Comparison of ENCODE assay signal across 8 mouse cellular contexts in genomic region chr7:145242851-145243712, GRCm38 (mm10). TPM values are rescaled to one million over a fixed set of nuclear protein-coding genes. Genes with fewer than 3 reads are reported as not detected.
DNase-seq lines count a peak whose midpoint lies in the region; ATAC-seq and TF ChIP-seq lines count a peak whose summit lies in the region.

No protein-coding gene starts in this region.

- TF ChIP-seq CTCF in kidney, adult 2 months (conservative IDR thresholded peaks at IDR 0.05; ENCODE audit: insufficient read depth, insufficient read length, low read depth, low read length): peak; percentile 99
- peak; percentile 96 for TF ChIP-seq CTCF in midbrain, postnatal 0 days (IDR thresholded peaks at IDR 0.05)

- no peak overlapping the region for H3K4me2 ChIP-seq in limb, embryonic 11.5 days (ENCODE audit: low read depth, severe bottlenecking)
- H3K4me2 ChIP-seq in midbrain, postnatal 0 days (ENCODE audit: low read depth, low read length, poor library complexity, severe bottlenecking): no peak overlapping the region

- DNase-seq in ovary, postnatal 10 days (ENCODE audit: low spot score): peak; percentile 72
- DNase-seq in ovary, adult 18-20 months (ENCODE audit: low spot score): no peak
- DNase-seq in embryo, embryonic 9.5 days (ENCODE audit: extremely low spot score): peak; percentile 82
- DNase-seq in kidney, adult 2 months: peak; percentile 87
- peak; percentile 92 for DNase-seq in limb, embryonic 11.5 days (ENCODE audit: low spot score)
- peak; percentile 71 for DNase-seq in midbrain, postnatal 0 days (ENCODE audit: low spot score)
- DNase-seq in spleen, postnatal 4 days (ENCODE audit: low spot score in 2 of 2): peak; percentile 64 to 86

- H3K9ac ChIP-seq in limb, embryonic 11.5 days (ENCODE audit: low read length): no peak overlapping the region
- no peak overlapping the region for H3K9ac ChIP-seq in midbrain, postnatal 0 days (replicated peaks; ENCODE audit: low read length, poor library complexity, severe bottlenecking)

- H3K27me3 ChIP-seq in kidney, adult 2 months (replicated peaks; ENCODE audit: control insufficient read depth, insufficient read depth, low read length): no peaks in the 10 kb centered on the region
- H3K27me3 ChIP-seq in limb, embryonic 11.5 days (ENCODE audit: control insufficient read depth, insufficient read depth, low read length): no peaks in the 10 kb centered on the region
- no peaks in the 10 kb centered on the region for H3K27me3 ChIP-seq in midbrain, postnatal 0 days (ENCODE audit: insufficient read depth, low read length)

- ATAC-seq in granulocyte monocyte progenitor cell, adult 5-6 weeks (replicated peaks; ENCODE audit: poor library complexity, severe bottlenecking): peak; percentile 94
- peak; percentile 74 for ATAC-seq in limb, embryonic 11.5 days (ENCODE audit: insufficient number of reproducible peaks, low FRiP score, low TSS enrichment, low read depth)
- 0 out of 2 replicates have a peak, but pooled peaks have one; percentile 41 for ATAC-seq in midbrain, postnatal 0 days (ENCODE audit: low FRiP score)

- TF ChIP-seq POLR2A in kidney, adult 2 months (IDR thresholded peaks at IDR 0.05; ENCODE audit: low read depth, low read length): no peak

- no peaks in the 10 kb centered on the region for H3K36me3 ChIP-seq in kidney, adult 2 months (ENCODE audit: control insufficient read depth, insufficient read depth, low read length)
- H3K36me3 ChIP-seq in limb, embryonic 11.5 days (ENCODE audit: control insufficient read depth, insufficient read depth, low read length): no peaks in the 10 kb centered on the region
- no peaks in the 10 kb centered on the region for H3K36me3 ChIP-seq in midbrain, postnatal 0 days (ENCODE audit: insufficient read depth, low read length)

- no peak overlapping the region for H3K4me3 ChIP-seq in kidney, adult 2 months (ENCODE audit: insufficient read depth, low read depth, low read length)
- H3K4me3 ChIP-seq in limb, embryonic 11.5 days (ENCODE audit: low read depth, low read length): no peak overlapping the region
- no peak overlapping the region for H3K4me3 ChIP-seq in midbrain, postnatal 0 days (ENCODE audit: low read depth, low read length)

- H3K9me3 ChIP-seq in limb, embryonic 11.5 days (ENCODE audit: control insufficient read depth, low read length): no peaks in the 10 kb centered on the region
- no peaks in the 10 kb centered on the region for H3K9me3 ChIP-seq in midbrain, postnatal 0 days (ENCODE audit: low read length)

- WGBS in kidney, adult 2 months: 13% methylated on average over 9 of the region's 9 CpGs
- WGBS in limb, embryonic 11.5 days: 14% methylated on average over 9 of the region's 9 CpGs
- 10% methylated on average over 9 of the region's 9 CpGs for WGBS in midbrain, postnatal 0 days

- peak overlapping the region; percentile 70; the same call in 1 of the 2 replicates for H3K27ac ChIP-seq in kidney, adult 2 months (ENCODE audit: insufficient read depth, low read depth, low read length)
- H3K27ac ChIP-seq in limb, embryonic 11.5 days (replicated peaks; ENCODE audit: low read depth, low read length): no peak overlapping the region
- no peak overlapping the region for H3K27ac ChIP-seq in midbrain, postnatal 0 days (ENCODE audit: low read depth, low read length)

- peaks cover 37% of the 10 kb centered on the region for H3K4me1 ChIP-seq in kidney, adult 2 months (ENCODE audit: control insufficient read depth, insufficient read depth, low read length)
- H3K4me1 ChIP-seq in limb, embryonic 11.5 days (ENCODE audit: control insufficient read depth, insufficient read depth, low read length): 0 out of 2 replicates have a peak, but pooled peaks cover 3% of the 10 kb centered on the region
- H3K4me1 ChIP-seq in midbrain, postnatal 0 days (ENCODE audit: insufficient read depth, low read length): no peaks in the 10 kb centered on the region

RNA-seq across cellular contexts. Expression of gene 1810010D01Rik, which starts 35.2 kb away (rescaled TPM):
- total RNA-seq in granulocyte monocyte progenitor cell, adult 5-6 weeks (2014; fragmentation: Nextera tagmentation): not detected in 2 replicates
- not detected in 2 replicates for total RNA-seq in granulocyte monocyte progenitor cell, adult 5-6 weeks (2017)
- polyA plus RNA-seq in kidney, adult 2 months (2012; rRNA removed): 0.42 and 0.88 TPM in 2 replicates
- polyA plus RNA-seq in limb, embryonic 11.5 days (2014; fragmentation: Nextera tagmentation; extraction: Ambion mirVana): not detected in 2 replicates
- total RNA-seq in midbrain, postnatal 0 days (2014; rRNA removed): 0.71 TPM in 1 of 2 replicates, not detected in the other
- not detected in 2 replicates for polyA plus RNA-seq in midbrain, postnatal 0 days (2015; fragmentation: Nextera tagmentation; extraction: Ambion mirVana)

RNA-seq across cellular contexts. Expression of gene Tpcn2, which starts 40.7 kb away (rescaled TPM):
- 4.8 and 7.9 TPM in 2 replicates for total RNA-seq in granulocyte monocyte progenitor cell, adult 5-6 weeks (2014; fragmentation: Nextera tagmentation)
- total RNA-seq in granulocyte monocyte progenitor cell, adult 5-6 weeks (2017): 3.4 and 3.6 TPM in 2 replicates
- polyA plus RNA-seq in kidney, adult 2 months (2012; rRNA removed): 9.5 and 11.7 TPM in 2 replicates
- 2.7 and 3.2 TPM in 2 replicates for polyA plus RNA-seq in limb, embryonic 11.5 days (2014; fragmentation: Nextera tagmentation; extraction: Ambion mirVana)
- total RNA-seq in midbrain, postnatal 0 days (2014; rRNA removed): 2.8 and 4.1 TPM in 2 replicates
- polyA plus RNA-seq in midbrain, postnatal 0 days (2015; fragmentation: Nextera tagmentation; extraction: Ambion mirVana): 1.5 TPM in 2 replicates

RNA-seq across cellular contexts. Expression of gene Mrgprf, which starts 57.5 kb away (rescaled TPM):
- total RNA-seq in granulocyte monocyte progenitor cell, adult 5-6 weeks (2014; fragmentation: Nextera tagmentation): not detected in 2 replicates
- total RNA-seq in granulocyte monocyte progenitor cell, adult 5-6 weeks (2017): not detected in 2 replicates
- polyA plus RNA-seq in kidney, adult 2 months (2012; rRNA removed): 6.5 and 8.9 TPM in 2 replicates
- polyA plus RNA-seq in limb, embryonic 11.5 days (2014; fragmentation: Nextera tagmentation; extraction: Ambion mirVana): 0.09 and 0.11 TPM in 2 replicates
- 5.5 and 6.8 TPM in 2 replicates for total RNA-seq in midbrain, postnatal 0 days (2014; rRNA removed)
- polyA plus RNA-seq in midbrain, postnatal 0 days (2015; fragmentation: Nextera tagmentation; extraction: Ambion mirVana): 4.6 and 5.0 TPM in 2 replicates

Comparison
In these comparisons a context has a peak if more than half of its experiments do, and no peak if none do; other contexts are left out.
1. ATAC-seq: peak in every context shown above with its lines; median percentile 94 in granulocyte monocyte progenitor cell, adult 5-6 weeks; 74 in limb, embryonic 11.5 days; 41 in midbrain, postnatal 0 days.